Mouse (Mus musculus): Measurements from ENCODE around the gene Tfr2. TPM values are rescaled to one million over a fixed set of nuclear protein-coding genes. Genes with fewer than 3 reads are reported as not detected.

Tfr2 gene
- not detected for polyA plus RNA-seq (2017; shearing (Covaris generic))

GRCm38 (mm10) chr5:137569665-137570064 lies at the start of gene Tfr2:
Gene Tfr2 (plus strand): TSS chr5:137569840.

DNA sequence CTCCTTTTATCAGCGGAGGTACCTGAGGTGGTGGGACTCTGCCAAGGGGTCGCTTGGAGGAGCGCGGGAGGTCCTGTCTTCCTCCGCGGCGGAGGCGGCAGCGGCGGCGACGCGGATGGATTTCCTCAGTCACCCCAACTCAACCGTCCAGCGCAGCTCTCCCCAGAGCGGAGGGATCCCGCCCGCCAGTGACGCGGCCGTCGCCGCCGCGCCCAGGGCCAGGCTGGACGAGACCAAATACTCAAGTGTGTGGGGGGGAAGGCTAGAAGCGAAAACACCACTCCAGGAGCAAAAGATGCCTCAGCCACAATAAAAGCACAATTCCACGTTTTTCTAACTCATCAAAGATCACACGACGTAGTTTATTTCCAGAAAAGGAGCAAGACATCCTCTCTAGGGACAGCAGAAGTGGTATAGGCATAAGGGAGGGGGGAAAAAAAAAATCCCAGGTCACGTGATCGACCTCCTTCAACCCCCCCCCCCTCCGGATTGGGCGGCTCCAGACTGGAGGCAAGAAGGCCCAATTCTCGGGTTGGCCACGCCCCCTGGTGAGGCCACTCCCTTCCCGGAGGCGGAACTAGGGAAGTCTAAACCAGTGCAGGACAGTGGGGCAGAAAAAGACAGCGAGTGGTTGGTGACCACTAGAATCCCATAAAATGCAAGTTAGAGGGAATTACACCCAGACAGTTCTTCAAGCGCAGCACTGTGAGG lies 36.4 kb upstream of the Tfr2 start, which contains the start of the genes Epo and Gnb2:
Epo (minus strand) TSS at position 126 of the 711 bp plus-strand sequence.
Gnb2 (minus strand) TSS at position 394 of the 711 bp plus-strand sequence.

GRCm38 (mm10) chr5:137553411-137553837 lies 16.2 kb upstream of the Tfr2 start, which contains the start of gene Actl6b:
Gene Actl6b (plus strand): TSS chr5:137553517.

GRCm38 (mm10) chr5:137600619-137601364 lies 31.2 kb downstream of the Tfr2 start, which contains the start of gene Mospd3:
Gene Mospd3 (minus strand): TSS chr5:137601058.

GRCm38 (mm10) chr5:137613550-137613949 lies 43.9 kb downstream of the Tfr2 start, which contains the start of gene Pcolce:
Gene Pcolce (minus strand): TSS chr5:137613784.

DNA sequence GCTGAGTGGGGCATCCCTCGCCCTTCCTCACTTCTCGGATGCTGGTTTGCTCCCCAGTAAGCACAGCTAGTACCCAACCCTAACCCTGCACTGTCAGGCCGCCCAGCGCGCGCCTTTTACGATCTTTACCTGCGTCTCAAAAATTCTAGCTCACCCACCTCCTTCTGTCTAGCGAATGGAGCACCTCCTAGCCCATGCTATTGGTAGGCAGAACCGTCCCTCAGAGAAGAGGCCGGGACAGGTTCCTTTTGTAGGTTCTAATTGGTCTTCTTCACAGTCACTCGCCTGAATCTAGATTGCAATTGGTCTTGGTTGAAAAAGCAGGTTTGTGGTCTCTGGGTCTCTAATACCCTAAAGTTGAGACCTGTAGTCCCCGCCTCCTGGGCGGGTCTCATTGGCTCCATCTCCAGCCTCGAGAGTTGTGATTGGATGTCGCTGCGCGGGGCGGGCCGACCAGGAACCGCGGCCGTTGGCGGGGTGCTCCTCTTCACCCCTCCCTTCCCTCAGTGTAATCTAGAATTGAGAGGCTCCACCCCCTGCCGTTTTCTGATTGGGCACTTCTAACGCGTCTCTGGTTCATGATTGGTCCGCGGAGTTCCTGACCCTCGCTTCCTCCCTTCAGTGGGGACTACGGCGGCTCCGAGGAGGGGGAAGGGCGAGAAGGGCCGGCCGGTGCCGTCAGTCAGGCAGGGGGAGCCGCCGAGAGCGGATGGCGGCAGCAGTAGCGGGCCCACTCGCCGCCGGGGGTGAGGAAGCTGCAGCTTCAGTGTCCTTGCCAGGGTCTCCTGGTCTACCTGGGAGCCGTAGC lies 59.1 kb downstream of the Tfr2 start, which contains the start of the genes Fbxo24, Lrch4 and Gm20605:
Fbxo24 (minus strand) TSS at position 505 of the 808 bp plus-strand sequence.
Lrch4 (plus strand) TSS at position 624 of the 808 bp plus-strand sequence.
Gm20605 (plus strand) TSS at position 678 of the 808 bp plus-strand sequence.

Other genes starting within 250 kb of the Tfr2 start
- 9.6 TPM for gene Slc12a9, start 236.2 kb upstream of the Tfr2 start, polyA plus RNA-seq (2017; shearing (Covaris generic))
- not detected for gene Ephb4, start 219.7 kb upstream of the Tfr2 start, polyA plus RNA-seq (2017; shearing (Covaris generic))
- 0.09 TPM for gene Zan, start 92.8 kb upstream of the Tfr2 start, polyA plus RNA-seq (2017; shearing (Covaris generic))
- 23.4 TPM for gene Pop7, start 67.3 kb upstream of the Tfr2 start, polyA plus RNA-seq (2017; shearing (Covaris generic))
- gene Gigyf1, start 51.3 kb upstream of the Tfr2 start, polyA plus RNA-seq (2017; shearing (Covaris generic)): 20.3 TPM
- gene Epo, start 36.6 kb upstream of the Tfr2 start, polyA plus RNA-seq (2017; shearing (Covaris generic)): not detected
- gene Gnb2, start 36.3 kb upstream of the Tfr2 start, polyA plus RNA-seq (2017; shearing (Covaris generic)): 247 TPM
- not detected for gene Actl6b, start 16.3 kb upstream of the Tfr2 start, polyA plus RNA-seq (2017; shearing (Covaris generic))
- gene Mospd3, start 31.2 kb downstream of the Tfr2 start, polyA plus RNA-seq (2017; shearing (Covaris generic)): 47.7 TPM
- gene Pcolce, start 43.9 kb downstream of the Tfr2 start, polyA plus RNA-seq (2017; shearing (Covaris generic)): 0.59 TPM
- gene Fbxo24, start 59.2 kb downstream of the Tfr2 start, polyA plus RNA-seq (2017; shearing (Covaris generic)): not detected
- gene Lrch4, start 59.3 kb downstream of the Tfr2 start, polyA plus RNA-seq (2017; shearing (Covaris generic)): 214 TPM
- 36.7 TPM for gene Gm20605, start 59.3 kb downstream of the Tfr2 start, polyA plus RNA-seq (2017; shearing (Covaris generic))
- gene Sap25, start 71.5 kb downstream of the Tfr2 start, polyA plus RNA-seq (2017; shearing (Covaris generic)): 60.5 TPM
- not detected for gene Irs3, start 75.9 kb downstream of the Tfr2 start, polyA plus RNA-seq (2017; shearing (Covaris generic))
- gene Agfg2, start 114.9 kb downstream of the Tfr2 start, polyA plus RNA-seq (2017; shearing (Covaris generic)): 16.2 TPM
- gene Nyap1, start 171.8 kb downstream of the Tfr2 start, polyA plus RNA-seq (2017; shearing (Covaris generic)): 0.52 TPM
- gene Tsc22d4, start 175.9 kb downstream of the Tfr2 start, polyA plus RNA-seq (2017; shearing (Covaris generic)): 156 TPM
- 51.7 TPM for gene Ppp1r35, start 209.0 kb downstream of the Tfr2 start, polyA plus RNA-seq (2017; shearing (Covaris generic))
- 69.2 TPM for gene Mepce, start 217.8 kb downstream of the Tfr2 start, polyA plus RNA-seq (2017; shearing (Covaris generic))
- 11.0 TPM for gene Zcwpw1, start 218.0 kb downstream of the Tfr2 start, polyA plus RNA-seq (2017; shearing (Covaris generic))